Comparison of ENCODE assay signal across 9 mouse cellular contexts in genomic region chr10:61341557-61341956, GRCm38 (mm10). TPM values are rescaled to one million over a fixed set of nuclear protein-coding genes. Genes with fewer than 3 reads are reported as not detected.
A peak's percentile ranks its signal among the peaks of the same experiment; 100 is the strongest.
DNase-seq lines count a peak whose midpoint lies in the region; ATAC-seq and TF ChIP-seq lines count a peak whose summit lies in the region.
"Had no signal": no experiment of that assay in that cellular context is flagged by ENCODE, and none has a peak within 500 bp of the region (broad histone marks: within the 10 kb centered on the region; RNA-seq: fewer than 3 reads in every experiment).

No protein-coding gene starts in this region.

- no peak for TF ChIP-seq POLR2A in spleen, adult 2 months (IDR thresholded peaks at IDR 0.05; ENCODE audit: low read depth, low read length)

- no peak overlapping the region for H3K4me2 ChIP-seq in forebrain, embryonic 13.5 days
- no peak overlapping the region for H3K4me2 ChIP-seq in hindbrain, embryonic 15.5 days
- H3K4me2 ChIP-seq in midbrain, embryonic 15.5 days = no peak overlapping the region

- WGBS in forebrain, embryonic 13.5 days = 74% methylated on average over 6 of the region's 6 CpGs
- WGBS in hindbrain, embryonic 15.5 days = 68% methylated on average over 6 of the region's 6 CpGs
- 73% methylated on average over 6 of the region's 6 CpGs for WGBS in midbrain, embryonic 15.5 days
- WGBS in spleen, adult 2 months = 31% methylated on average over 6 of the region's 6 CpGs

- no peaks in the 10 kb centered on the region for H3K36me3 ChIP-seq in forebrain, embryonic 13.5 days (ENCODE audit: poor library complexity, severe bottlenecking)
- H3K36me3 ChIP-seq in hindbrain, embryonic 15.5 days = no peaks in the 10 kb centered on the region
- H3K36me3 ChIP-seq in midbrain, embryonic 15.5 days (replicated peaks) = no peaks in the 10 kb centered on the region
- H3K36me3 ChIP-seq in spleen, adult 2 months (ENCODE audit: control insufficient read depth, insufficient read depth, low read length) = no peaks in the 10 kb centered on the region

- peak; percentile 64 for ATAC-seq in forebrain, embryonic 13.5 days
- ATAC-seq in hindbrain, embryonic 15.5 days (ENCODE audit: low FRiP score, low read depth) = peak; percentile 67
- ATAC-seq in midbrain, embryonic 15.5 days (replicated peaks) = peak; percentile 65; the same call in 1 of the 2 replicates
- ATAC-seq in erythroid progenitor cell, adult 5-6 weeks (replicated peaks; ENCODE audit: low FRiP score, poor library complexity, severe bottlenecking) = no peak

- TF ChIP-seq CTCF in spleen, adult 2 months (IDR thresholded peaks at IDR 0.05; ENCODE audit: extremely low read depth, insufficient read depth, insufficient read length, insufficient replicate concordance) = peak; percentile 64; the same call in 1 of the 2 replicates

- H3K27ac ChIP-seq in forebrain, embryonic 13.5 days = no peak overlapping the region
- H3K27ac ChIP-seq in hindbrain, embryonic 15.5 days (replicated peaks) = no peak overlapping the region
- no peak overlapping the region for H3K27ac ChIP-seq in midbrain, embryonic 15.5 days
- H3K27ac ChIP-seq in spleen, adult 2 months (ENCODE audit: insufficient read depth, low read length) = no peak overlapping the region

- no peak overlapping the region for H3K9ac ChIP-seq in forebrain, embryonic 13.5 days
- H3K9ac ChIP-seq in hindbrain, embryonic 15.5 days = no peak overlapping the region
- no peak overlapping the region for H3K9ac ChIP-seq in midbrain, embryonic 15.5 days

- peak; percentile 13 for DNase-seq in MEL-GATA-1-ER (ENCODE audit: extremely low read depth, low read depth)
- DNase-seq in brain, adult 2 months (ENCODE audit: low read depth, low spot score) = peak; percentile 76
- peak; percentile 82 to 83 for DNase-seq in left cerebral cortex, postnatal 14 days (ENCODE audit: low spot score in 2 of 2)
- peak; percentile 12 to 49 for DNase-seq in spleen, adult 2 months (ENCODE audit: low read depth in 1 of 2, low spot score in 2 of 2)

- H3K9me3 ChIP-seq in forebrain, embryonic 13.5 days (replicated peaks) = no peaks in the 10 kb centered on the region
- no peaks in the 10 kb centered on the region for H3K9me3 ChIP-seq in hindbrain, embryonic 15.5 days
- no peaks in the 10 kb centered on the region for H3K9me3 ChIP-seq in midbrain, embryonic 15.5 days

- H3K4me1 ChIP-seq in forebrain, embryonic 13.5 days = peaks cover 6% of the 10 kb centered on the region; the same call in 1 of the 2 replicates
- H3K4me1 ChIP-seq in hindbrain, embryonic 15.5 days (replicated peaks) = no peaks in the 10 kb centered on the region; the same call in 1 of the 2 replicates
- H3K4me1 ChIP-seq in midbrain, embryonic 15.5 days = peaks cover 5% of the 10 kb centered on the region; the same call in 1 of the 2 replicates
- H3K4me1 ChIP-seq in spleen, adult 2 months (ENCODE audit: control insufficient read depth, insufficient read depth, insufficient read length) = no peaks in the 10 kb centered on the region

- intact Hi-C loops in left cerebral cortex, postnatal 14 days (cut with DNase I) = loop anchor here (2.0 to 10.0 kb wide), 3 partner anchors 57 to 316 kb away; no protein-coding TSS in a partner anchor

- H3K27me3 ChIP-seq in forebrain, embryonic 13.5 days = no peaks in the 10 kb centered on the region
- no peaks in the 10 kb centered on the region for H3K27me3 ChIP-seq in hindbrain, embryonic 15.5 days
- H3K27me3 ChIP-seq in midbrain, embryonic 15.5 days (replicated peaks) = no peaks in the 10 kb centered on the region
- H3K27me3 ChIP-seq in spleen, adult 2 months (ENCODE audit: control insufficient read depth, insufficient read depth, low read length) = no peaks in the 10 kb centered on the region

- no peak overlapping the region for H3K4me3 ChIP-seq in forebrain, embryonic 13.5 days
- no peak overlapping the region for H3K4me3 ChIP-seq in hindbrain, embryonic 15.5 days
- H3K4me3 ChIP-seq in midbrain, embryonic 15.5 days = no peak overlapping the region
- no peak overlapping the region for H3K4me3 ChIP-seq in spleen, adult 2 months (ENCODE audit: extremely low read depth, insufficient read depth, insufficient read length)

RNA-seq across cellular contexts. Expression of gene Pald1, which starts 41.8 kb away (rescaled TPM):
- 13.2 and 16.3 TPM in 2 replicates for polyA plus RNA-seq in forebrain, embryonic 13.5 days (2015; fragmentation: Nextera tagmentation; extraction: Ambion mirVana)
- 26.4 and 32.4 TPM in 2 replicates for polyA plus RNA-seq in hindbrain, embryonic 15.5 days (2015; fragmentation: Nextera tagmentation; extraction: Ambion mirVana)
- total RNA-seq in left cerebral cortex, postnatal 14 days (2021) = 10 to 100 TPM; 15.0 to 15.1 TPM
- polyA plus RNA-seq in midbrain, embryonic 15.5 days (2015; fragmentation: Nextera tagmentation; extraction: Ambion mirVana) = 22.5 and 23.7 TPM in 2 replicates
- polyA plus RNA-seq in spleen, adult 2 months (2012; rRNA removed) = 11.7 and 15.0 TPM in 2 replicates
- total RNA-seq in erythroid progenitor cell, adult 5-6 weeks (2015; ENCODE audit: low replicate concordance) = not detected in 2 replicates
- total RNA-seq in erythroid progenitor cell, adult 5-6 weeks (2017; ENCODE audit: low replicate concordance) = 0.39 TPM in 1 of 2 replicates, not detected in the other

RNA-seq across cellular contexts. Expression of gene Prf1, which starts 43.9 kb away (rescaled TPM):
- not detected in 2 replicates for polyA plus RNA-seq in forebrain, embryonic 13.5 days (2015; fragmentation: Nextera tagmentation; extraction: Ambion mirVana)
- polyA plus RNA-seq in hindbrain, embryonic 15.5 days (2015; fragmentation: Nextera tagmentation; extraction: Ambion mirVana) = not detected in 2 replicates
- total RNA-seq in left cerebral cortex, postnatal 14 days (2021) = not detected
- polyA plus RNA-seq in midbrain, embryonic 15.5 days (2015; fragmentation: Nextera tagmentation; extraction: Ambion mirVana) = 0.06 TPM in 1 of 2 replicates, not detected in the other
- polyA plus RNA-seq in spleen, adult 2 months (2012; rRNA removed) = 16.2 and 17.4 TPM in 2 replicates
- not detected in 2 replicates for total RNA-seq in erythroid progenitor cell, adult 5-6 weeks (2015; ENCODE audit: low replicate concordance)
- not detected in 2 replicates for total RNA-seq in erythroid progenitor cell, adult 5-6 weeks (2017; ENCODE audit: low replicate concordance)
- total RNA-seq: left cerebral cortex, adult 8-10 months had no signal

Comparison
In these comparisons a context has a peak if more than half of its experiments do, and no peak if none do; other contexts are left out.
1. DNase-seq: peak in every context shown above with its lines; median percentile 82 in left cerebral cortex, postnatal 14 days; 76 in brain, adult 2 months; 30 in spleen, adult 2 months; 13 in MEL-GATA-1-ER.
2. RNA of gene Prf1, which starts 43.9 kb away (polyA plus RNA-seq): 16.2 to 17.4 TPM in spleen, adult 2 months; 0.06 TPM in midbrain, embryonic 15.5 days, not detected in hindbrain, embryonic 15.5 days and not detected in forebrain, embryonic 13.5 days; every median in the first group is over 10 times any median in the second.